Mouse (Mus musculus) right cerebral cortex, postnatal 36 days (tissue): ENCODE results near the gene Rpl9-ps1.

Source experiments
- DNase-seq, 2 experiments: peaks; one replicate each; pipeline ENCODE4 v3.0.0; 2022; ENCODE audit warnings: low spot score in 2 of 2, mixed read lengths in 1 of 2

Gene Rpl9-ps1

DNA sequence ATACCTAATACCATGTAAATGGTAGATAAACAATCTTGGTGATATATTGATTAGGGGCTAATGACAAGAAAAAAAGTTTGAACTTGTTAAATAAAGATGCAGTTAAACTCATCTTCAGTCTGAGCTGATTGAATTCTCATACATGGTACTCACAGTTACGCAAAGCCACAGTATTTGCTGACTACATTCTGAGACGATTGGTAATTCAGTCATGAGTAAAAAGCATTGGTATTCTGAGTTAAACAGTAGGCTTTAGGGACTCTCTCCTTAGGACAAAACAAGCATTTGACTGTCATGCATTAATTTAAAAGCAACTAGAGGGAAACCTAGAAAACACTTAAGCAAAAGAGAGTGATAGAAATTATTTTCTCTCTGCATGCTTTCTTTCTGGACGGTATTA lies 21.8 kb downstream of the Rpl9-ps1 start:
- no peak for DNase-seq

DNA sequence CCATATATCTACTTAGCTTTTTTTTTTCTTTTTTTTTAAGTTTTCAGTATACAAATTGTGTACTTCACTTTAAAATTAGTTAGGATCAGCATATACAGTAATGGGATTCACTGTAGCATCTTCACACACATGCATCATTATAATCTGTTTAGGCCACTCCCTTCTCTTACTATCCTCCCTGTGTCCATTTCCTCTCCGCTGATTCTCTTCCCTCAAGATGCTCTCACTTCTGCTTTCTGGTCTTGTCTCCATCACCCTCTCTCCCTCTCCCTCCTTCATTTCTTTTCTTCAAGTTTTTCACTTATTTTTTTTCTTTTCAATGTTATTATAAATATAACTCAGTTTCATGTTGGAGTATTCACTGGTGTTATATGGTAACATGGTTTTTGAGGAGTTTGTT lies 26.4 kb downstream of the Rpl9-ps1 start:
- no peak for DNase-seq

DNA sequence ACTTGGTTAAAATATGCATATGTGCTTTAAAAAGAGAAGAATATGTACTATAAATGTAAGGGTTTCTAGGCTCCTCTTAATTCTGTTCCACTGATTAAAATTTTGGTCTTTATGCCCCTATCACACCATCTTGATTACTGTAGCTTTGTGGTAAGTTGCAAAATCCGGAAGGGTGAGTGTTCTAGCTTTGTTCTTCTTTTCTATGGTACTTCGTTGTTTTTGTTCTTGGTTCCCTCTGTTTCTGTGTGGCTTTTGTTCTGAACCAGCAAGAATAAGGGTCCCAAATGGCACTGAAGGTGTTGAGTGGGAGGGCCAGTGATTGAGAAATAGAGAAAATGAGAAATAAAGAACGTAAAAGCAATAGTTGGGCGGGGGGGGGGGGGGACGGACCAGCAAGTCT lies 27.2 kb downstream of the Rpl9-ps1 start:
- DNase-seq, result no peak

DNA sequence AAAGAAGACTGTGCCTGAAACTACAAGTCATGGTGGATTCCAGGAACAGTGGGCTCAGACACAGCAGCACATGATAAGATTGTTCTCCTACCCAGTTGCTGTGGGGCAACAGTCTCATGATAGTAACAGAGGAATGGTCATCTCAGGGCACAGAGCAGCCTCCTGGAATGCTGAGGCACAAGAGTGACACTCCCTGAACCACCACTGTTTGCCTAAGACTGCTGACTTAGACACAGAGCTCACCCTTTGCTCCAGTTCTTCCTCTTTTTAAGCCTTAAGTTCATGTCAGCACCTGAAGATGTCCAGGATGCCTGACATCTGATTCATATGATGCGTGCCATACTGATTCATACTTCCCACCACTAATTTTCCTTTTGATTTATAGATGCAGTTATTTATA lies 28.8 kb downstream of the Rpl9-ps1 start:
- DNase-seq, result no peak

DNA sequence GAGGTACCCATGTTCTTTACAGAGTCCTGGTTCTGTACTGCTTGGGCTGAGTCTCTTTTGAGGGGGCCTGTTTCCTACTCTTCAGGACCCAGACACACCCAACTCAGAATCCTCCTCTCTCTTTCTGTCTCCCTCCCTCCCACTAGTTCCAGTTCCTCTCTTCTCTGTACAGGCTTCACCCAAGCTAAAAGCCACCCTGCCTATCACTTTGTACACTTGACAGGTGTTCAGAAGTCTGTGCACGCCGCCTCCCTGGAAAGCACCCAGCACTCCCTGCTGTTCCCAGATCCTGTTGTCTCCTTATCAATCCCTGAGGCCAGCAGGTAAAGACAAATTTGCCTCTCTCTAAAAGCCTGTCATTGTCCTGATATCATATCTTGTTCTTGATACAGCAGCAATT lies 34.5 kb downstream of the Rpl9-ps1 start:
- DNase-seq, result no peak

DNA sequence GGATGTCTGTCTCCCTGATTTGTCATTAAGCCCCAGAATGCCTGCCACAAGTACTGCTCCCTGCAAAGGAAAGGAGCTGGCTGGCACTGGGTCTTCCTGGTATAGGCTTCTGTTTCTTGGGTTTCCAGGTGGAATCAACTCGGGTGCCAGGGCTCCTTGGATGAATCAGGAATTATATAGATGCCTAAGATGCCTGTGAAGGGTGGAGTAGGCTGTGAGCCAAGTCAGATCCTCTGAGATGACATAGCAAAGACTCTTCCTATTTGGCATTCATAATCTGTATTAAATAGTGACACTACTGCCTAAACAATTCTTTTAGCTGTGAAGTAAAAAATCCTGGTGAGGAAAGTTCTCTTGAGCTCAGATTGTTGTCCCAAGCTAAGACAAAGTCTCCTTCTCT lies 39.0 kb downstream of the Rpl9-ps1 start:
- DNase-seq, result no peak

DNA sequence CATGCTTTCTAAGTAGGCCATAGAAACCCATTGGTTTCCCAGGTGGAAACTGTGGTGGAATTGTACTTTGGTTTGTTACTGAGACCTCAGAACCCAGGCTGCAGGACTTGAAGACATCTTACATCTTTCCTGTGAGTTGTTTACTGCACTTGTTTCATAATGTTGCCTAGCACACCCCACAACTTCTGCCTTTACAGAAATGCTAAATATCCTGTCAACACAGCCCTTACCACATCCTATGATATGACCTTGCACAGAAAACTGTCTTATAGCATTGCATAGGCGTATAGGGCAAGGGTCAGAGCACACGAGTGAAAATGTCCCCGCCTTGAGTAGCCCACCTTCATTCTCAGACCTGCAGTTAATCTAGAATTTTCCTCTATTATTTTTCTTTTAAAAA lies 39.9 kb downstream of the Rpl9-ps1 start:
- DNase-seq, result no peak

DNA sequence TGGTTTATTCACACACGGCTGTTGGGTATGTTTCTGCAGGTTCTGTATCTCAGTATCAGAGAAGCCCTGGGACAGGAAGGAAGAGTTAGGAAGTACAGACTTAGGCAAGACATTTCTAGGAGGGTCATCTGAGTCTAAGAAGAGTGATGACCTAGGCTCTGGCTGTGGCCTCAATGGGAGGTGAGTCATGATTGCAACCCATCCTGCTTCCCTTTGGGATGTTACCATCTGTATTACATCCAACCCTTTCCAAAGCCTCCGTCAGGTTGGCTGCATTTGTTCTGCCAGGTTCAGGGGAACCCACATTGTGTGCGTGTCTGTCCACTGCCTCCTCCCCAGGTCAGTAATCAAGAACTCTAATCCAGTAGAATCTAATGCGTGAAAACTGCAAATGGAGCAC lies 40.7 kb downstream of the Rpl9-ps1 start:
- no peak for DNase-seq

DNA sequence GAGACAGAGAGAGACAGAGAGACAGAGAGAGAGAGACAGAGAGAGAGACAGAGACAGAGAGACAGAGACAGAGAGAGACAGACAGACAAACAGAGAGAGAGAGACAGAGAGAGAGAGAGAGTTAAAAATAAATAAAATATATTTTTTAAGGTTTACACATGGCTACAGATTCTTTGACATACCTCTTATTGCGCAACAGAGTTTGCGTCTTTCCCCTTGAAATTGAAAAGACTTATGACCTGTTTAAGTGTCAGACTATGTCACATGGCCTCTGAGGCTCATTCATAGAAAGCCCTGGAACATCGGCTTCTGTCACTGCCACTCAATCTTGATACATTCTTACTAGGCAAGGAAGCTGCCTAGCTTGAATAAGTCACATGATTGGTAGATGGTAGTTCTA lies 42.0 kb downstream of the Rpl9-ps1 start:
- DNase-seq, result no peak

DNA sequence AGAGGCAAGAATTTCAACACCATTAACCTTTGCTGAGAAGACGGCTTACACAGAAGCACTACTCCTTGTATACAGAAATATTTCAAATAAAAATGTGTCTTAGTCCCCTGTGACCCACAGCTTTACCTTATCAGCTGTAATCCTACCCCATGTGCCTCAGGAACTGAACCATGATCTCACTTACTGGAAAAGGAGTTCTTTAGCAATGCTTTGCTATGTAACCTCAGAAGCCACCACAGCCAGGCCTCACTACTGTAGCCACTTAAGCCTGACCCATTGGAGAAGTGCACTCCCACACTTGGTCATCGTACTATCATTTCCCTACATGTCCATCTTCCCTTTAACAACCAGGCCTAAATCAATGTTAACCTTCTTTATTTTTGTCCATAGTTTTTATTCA lies 44.8 kb downstream of the Rpl9-ps1 start:
- DNase-seq, result no peak

DNA sequence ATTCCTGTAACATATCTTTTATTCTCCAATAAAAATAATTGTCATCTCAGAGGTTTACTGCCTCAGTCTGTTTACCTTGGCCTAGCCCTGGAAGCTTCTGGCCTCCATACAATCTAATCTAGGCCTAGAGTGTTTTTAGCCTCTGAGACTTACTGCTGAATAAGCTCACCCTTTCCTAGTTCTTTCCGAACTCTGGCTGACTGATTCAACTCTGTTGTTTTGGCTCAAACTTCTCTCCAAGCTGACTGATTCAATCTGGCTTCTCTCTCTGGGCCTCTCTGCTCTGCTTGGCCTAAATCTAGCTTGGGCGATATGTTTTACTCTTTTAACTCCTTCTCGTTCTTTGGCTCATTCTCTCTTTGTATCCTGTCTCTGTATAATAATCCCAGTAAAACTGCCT lies 46.4 kb downstream of the Rpl9-ps1 start:
- DNase-seq, result no peak

DNA sequence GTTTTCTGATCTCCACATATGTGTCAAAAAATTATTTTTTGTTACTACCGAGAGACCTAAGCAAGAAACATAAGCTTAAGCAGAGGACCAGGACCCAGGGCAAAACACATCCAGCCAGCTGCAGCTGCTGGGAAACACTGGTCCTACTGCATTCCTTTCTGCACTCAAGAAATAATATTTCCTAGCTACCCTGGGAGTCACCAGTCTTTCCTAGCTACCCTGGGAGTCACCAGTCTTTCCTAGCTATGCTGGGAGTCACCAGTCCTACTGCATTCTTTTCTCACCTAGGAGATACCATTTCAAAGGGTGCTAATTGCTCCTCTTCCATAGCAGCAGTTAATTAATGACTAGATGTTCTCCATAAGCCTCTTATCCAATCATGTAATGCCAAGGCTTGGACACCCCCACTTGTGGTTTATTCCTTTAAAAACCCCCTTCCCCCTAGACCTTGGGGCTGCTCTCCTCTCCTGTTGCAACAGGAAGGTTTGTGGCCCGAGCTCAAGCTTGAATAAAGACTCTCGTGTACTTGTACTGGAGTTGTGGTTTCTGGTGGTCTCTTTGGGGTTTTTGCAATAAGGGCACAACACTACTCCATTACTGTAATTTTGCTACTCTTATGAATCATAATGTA lies 47.1 kb downstream of the Rpl9-ps1 start:
- no peak for DNase-seq

DNA sequence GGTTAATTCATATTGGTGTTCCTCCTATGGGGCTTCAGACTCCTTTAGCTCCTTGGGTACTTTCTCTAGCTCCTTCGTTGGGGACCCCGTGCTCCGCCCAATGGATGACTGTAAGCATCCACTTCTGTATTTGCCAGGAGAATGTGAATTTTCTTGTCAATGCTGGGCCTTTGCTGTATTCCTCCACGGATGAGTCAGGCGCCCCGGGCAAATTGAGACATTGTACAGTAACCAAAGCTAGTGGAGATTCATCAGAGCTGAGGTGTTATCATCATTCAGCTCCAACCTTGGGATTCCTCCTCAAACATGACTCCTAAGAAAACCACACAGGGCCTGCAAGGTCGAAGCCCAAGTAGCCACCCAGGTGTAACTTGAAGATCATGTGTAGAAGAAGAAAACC lies 47.6 kb downstream of the Rpl9-ps1 start:
- DNase-seq, result no peak

DNA sequence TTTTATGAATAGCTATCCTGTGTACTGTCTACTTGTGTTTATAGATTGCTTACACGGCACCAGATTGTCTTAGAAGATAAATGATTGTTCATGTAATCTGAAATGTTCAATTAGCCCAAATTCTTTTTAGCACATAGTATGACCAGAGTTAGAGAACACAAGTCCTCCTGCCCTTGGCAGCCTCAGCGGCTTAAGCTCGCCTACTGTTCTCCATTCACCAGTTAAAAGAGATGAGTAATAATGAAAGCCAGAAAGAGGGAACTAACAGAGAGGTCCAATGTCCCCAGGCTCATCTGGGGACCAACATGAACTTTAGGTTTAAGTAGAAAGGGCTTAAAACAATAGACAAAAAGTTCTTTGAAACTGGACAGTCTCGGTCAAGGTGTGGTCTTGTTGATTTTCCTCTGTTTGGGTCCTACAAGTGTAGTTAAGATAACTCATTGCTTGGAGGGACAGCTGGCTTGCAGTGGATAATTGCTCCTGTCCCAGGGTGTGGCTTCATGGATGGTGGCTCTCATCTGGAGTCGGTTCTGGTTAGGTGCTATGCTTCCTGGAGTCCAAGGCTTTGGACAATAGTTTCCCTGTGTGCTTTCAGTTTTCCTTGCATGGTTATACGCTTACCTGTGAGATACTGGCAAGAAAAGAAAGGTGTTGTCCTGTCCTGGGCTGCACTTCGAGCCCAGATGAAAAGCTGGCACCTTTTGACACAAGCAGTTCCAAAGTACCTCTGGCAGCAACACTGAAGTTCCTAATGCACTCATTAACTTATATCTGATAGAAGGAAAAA lies 49.6 kb downstream of the Rpl9-ps1 start:
- DNase-seq, result no peak
